Mouse (Mus musculus): ENCODE data around the gene Gm9833. TPM values are rescaled to one million over a fixed set of nuclear protein-coding genes. Genes with fewer than 3 reads are reported as not detected.
"Not testable (repeated sequence)": the region's sequence is repeated elsewhere in the genome, so short reads cannot be mapped to it uniquely, and the experiment has no call there.

Gene Gm9833
- 9.8 and 10.1 TPM in 2 replicates for polyA plus RNA-seq (2016; fragmentation: Nextera tagmentation; extraction: Ambion mirVana)

DNA sequence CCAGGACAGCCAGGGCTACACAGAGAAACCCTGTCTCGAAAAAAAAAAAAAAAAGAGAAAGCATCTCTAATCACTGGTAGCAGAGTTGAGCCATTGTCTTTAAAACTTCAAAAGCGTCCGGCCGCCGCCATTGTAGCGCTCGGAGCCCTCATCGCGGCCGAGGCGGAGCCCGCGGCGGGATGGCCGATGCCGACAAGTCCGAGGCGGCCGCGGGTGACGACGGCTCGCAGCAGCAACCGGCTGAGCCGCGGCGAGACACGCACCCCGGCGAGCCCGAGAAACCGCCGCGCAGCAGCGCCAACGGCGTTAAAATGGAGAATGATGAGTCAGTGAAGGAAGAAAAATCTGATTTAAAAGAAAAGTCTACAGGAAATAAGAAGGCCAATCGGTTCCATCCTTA lies at the start of gene Gm9833:
Gm9833 (plus strand) TSS at position 117 of the 400 bp plus-strand sequence.
- 0 out of 2 replicates have a peak, but pooled peaks have one; percentile 63 for ATAC-seq (ENCODE audit: low FRiP score, low read depth)
- H3K4me3 ChIP-seq: not testable (repeated sequence)

DNA sequence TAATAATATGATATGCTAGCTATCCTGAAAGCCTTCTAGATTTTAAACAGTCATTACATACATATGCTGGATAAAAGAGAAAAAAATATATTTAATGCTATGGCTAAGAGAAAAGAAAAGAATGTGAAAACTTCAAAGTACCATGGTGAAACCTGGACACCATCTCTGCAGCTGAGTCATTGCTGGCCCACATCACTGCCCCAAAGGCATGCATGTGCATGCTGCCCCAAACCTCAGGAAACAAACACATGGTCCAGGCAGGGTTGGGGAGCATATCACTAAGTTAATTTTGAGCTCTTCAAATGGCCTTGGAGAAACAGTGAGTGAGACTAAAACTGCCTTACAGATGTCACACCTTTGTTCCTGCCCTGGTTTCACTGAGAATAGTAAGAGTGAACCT lies 17.8 kb upstream of the Gm9833 start:
- Histone ChIP-seq H3K4me3 (no peak overlapping the region), H3K27me3 (replicated peaks) (no peaks in the 10 kb centered on the region)
- no peak for ATAC-seq (ENCODE audit: low FRiP score, low read depth)

More for the DNA sequence above, at the start of gene Gm9833:
- 29% methylated on average over 38 of the region's 38 CpGs for WGBS
- H3K27me3 ChIP-seq (replicated peaks); H3K27ac ChIP-seq; H3K9me3 ChIP-seq; H3K9ac ChIP-seq; H3K36me3 ChIP-seq; H3K4me1 ChIP-seq: not testable (repeated sequence)
- peak within 1 kb of the TSS; percentile 38 for H3K4me2 ChIP-seq (replicated peaks)

DNA sequence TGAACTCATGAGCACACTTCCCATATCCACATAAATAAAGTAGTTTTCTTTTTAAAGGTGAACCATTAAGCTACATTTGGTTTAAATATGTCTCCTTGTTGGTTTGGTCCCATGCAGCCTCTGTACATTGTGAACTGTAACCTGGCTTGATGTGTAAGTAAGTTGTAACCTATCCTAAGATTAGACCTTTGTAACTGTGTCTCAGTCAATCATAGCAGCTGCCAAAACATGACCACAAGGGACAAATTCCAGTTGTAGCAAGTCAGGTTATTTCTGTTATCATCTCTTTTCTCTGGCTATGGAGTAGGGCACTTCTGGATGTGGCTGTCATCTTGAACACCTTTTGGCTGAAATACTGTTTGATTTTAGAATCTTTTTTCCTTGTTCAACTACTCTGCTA lies 12.1 kb upstream of the Gm9833 start:
- ATAC-seq (ENCODE audit: low FRiP score, low read depth): no peak
- H3K9me3 ChIP-seq: no peaks in the 10 kb centered on the region
- H3K27me3 ChIP-seq (replicated peaks): no peaks in the 10 kb centered on the region
- no peak overlapping the region for H3K4me3 ChIP-seq
- H3K27ac ChIP-seq: no peak overlapping the region
- no peaks in the 10 kb centered on the region for H3K36me3 ChIP-seq
- H3K4me2 ChIP-seq (replicated peaks): no peak overlapping the region
- no peaks in the 10 kb centered on the region for H3K4me1 ChIP-seq
- H3K9ac ChIP-seq: no peak overlapping the region

More for the DNA sequence above, 17.8 kb upstream of the Gm9833 start:
- H3K27ac ChIP-seq: no peak overlapping the region
- H3K9me3 ChIP-seq: no peaks in the 10 kb centered on the region
- no peaks in the 10 kb centered on the region for H3K36me3 ChIP-seq
- no peak overlapping the region for H3K4me2 ChIP-seq (replicated peaks)
- H3K9ac ChIP-seq: no peak overlapping the region
- H3K4me1 ChIP-seq: no peaks in the 10 kb centered on the region

DNA sequence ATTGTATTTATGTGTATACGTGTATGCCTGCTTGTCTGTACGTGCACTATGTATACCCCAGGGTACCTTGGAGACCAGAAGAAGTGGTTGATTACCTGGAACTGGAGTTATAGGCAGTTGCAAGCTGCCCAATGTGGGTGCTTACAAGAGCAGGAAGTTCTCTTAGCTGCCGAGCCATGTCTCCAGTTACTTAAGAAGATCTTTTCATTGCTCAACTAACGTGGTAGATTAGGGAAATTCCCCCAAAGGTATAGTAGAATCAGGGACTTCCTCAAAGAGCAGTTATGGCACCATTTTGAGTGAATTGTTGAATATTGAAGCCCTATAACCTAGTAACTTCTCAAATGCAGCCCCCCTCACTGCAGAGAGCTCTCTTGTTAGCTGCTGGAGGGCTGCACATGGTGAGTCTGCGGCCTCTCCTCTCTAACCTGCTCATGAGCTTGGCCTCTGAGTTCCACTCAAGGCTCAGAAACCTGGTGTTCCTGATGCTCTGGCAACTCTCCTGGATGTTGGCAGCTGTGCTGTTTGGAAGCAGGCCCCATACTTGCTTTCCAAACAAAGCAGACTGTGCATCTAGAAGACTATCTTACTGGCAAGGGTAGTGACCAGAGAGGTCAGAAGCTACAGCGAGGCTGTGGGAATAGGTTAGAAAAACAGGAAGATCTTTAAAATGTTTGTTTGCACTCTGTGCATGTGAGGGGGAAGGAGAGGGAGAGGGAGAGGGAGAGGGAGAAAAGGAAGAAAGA lies 10.6 kb upstream of the Gm9833 start:
- Histone ChIP-seq H3K27ac (no peak overlapping the region), H3K27me3 (replicated peaks) (no peaks in the 10 kb centered on the region), H3K4me3 (no peak overlapping the region), H3K9ac (no peak overlapping the region), H3K36me3 (no peaks in the 10 kb centered on the region), H3K4me2 (replicated peaks) (no peak overlapping the region), H3K9me3 (no peaks in the 10 kb centered on the region), H3K4me1 (no peaks in the 10 kb centered on the region)
- ATAC-seq (ENCODE audit: low FRiP score, low read depth): no peak
- 86% methylated on average over 6 of the region's 6 CpGs for WGBS

DNA sequence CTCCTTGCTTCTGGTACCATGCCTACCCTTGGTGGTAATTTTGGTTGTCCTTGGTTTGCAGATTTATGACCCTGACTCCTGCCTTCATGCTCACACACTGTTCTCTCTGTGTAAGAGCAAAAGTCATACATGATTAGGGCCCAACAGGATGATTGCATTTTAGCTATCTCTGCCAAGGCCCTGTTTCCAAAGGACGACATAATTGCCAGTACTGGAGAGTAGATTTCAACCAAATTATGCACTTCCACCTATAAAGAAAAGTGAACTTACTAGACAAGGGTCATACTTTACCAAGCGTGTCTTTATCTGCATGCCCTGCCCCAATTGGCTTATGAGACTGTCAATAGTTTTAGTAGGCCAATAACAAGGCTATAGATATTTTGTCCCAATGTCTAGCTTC lies 9.8 kb upstream of the Gm9833 start:
- no peak for ATAC-seq (ENCODE audit: low FRiP score, low read depth)
- Histone ChIP-seq H3K27ac (no peak overlapping the region), H3K9me3 (no peaks in the 10 kb centered on the region), H3K4me3 (no peak overlapping the region), H3K9ac (no peak overlapping the region), H3K27me3 (replicated peaks) (no peaks in the 10 kb centered on the region), H3K4me1 (no peaks in the 10 kb centered on the region), H3K4me2 (replicated peaks) (no peak overlapping the region), H3K36me3 (no peaks in the 10 kb centered on the region)
- 89% methylated on average over 2 of the region's 2 CpGs for WGBS

DNA sequence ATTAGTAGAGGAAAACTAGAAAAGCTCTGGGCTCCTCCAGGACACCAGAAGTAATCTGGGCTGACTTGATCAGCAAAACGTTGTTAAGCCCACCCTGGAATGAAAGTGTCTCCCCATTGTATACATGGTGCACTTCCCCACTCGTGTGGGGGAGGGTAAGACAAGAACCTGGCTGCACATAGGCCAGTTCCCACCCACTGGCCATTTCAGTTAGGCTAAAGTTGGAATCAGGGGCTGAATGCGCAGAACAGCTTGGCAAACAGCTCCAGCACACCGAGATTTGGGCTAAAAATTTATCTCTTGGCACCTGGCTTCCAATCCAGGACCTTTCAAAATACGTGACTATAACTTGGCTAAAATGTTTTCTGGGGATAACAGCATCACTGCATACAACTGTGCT lies 6.6 kb upstream of the Gm9833 start:
- no peak overlapping the region for H3K4me3 ChIP-seq
- H3K9me3 ChIP-seq: no peaks in the 10 kb centered on the region

DNA sequence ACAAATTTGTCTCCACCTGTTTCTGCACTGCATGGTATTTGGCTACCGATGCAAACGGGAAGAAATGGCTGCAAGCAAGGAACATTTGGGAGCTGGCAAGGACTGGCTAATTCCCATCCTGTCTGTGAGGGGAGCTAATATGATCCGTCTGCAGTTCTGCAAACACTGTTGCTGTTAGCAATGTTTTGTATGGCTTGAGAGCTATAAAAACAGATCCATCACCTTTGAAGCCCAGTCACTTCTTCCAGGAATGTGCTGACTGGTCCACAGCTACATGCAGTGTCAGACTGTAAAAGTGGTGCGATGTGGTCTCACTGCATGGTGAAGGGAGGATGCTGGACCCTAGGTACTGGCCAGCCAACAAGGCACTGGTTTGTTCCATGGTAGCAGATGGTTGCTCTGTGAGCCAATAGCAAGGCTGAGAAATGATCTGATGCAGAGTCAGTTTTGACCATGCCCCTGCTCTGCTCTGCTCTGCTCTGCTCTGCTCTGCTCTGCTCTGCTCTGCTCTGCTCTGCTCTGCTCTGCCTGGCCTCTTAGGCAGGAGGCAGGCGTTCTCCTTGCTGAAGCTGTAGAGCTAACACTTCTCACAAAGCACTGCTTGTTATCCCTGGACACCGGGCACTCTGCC lies 5.9 kb upstream of the Gm9833 start:
- Histone ChIP-seq H3K9ac (no peak overlapping the region), H3K4me2 (replicated peaks) (no peak overlapping the region), H3K27me3 (replicated peaks) (0 out of 2 replicates have a peak, but pooled peaks cover 4% of the 10 kb centered on the region), H3K9me3 (no peaks in the 10 kb centered on the region), H3K27ac (no peak overlapping the region), H3K4me1 (no peaks in the 10 kb centered on the region), H3K4me3 (no peak overlapping the region), H3K36me3 (no peaks in the 10 kb centered on the region)
- no peak for ATAC-seq (ENCODE audit: low FRiP score, low read depth)
- 69% methylated on average over 6 of the region's 6 CpGs for whole genome bisulfite sequencing

More for the DNA sequence above, 6.6 kb upstream of the Gm9833 start:
- no peak for ATAC-seq (ENCODE audit: low FRiP score, low read depth)
- H3K36me3 ChIP-seq: no peaks in the 10 kb centered on the region
- no peaks in the 10 kb centered on the region for H3K4me1 ChIP-seq
- H3K27ac ChIP-seq: no peak overlapping the region
- H3K9ac ChIP-seq: no peak overlapping the region
- H3K4me2 ChIP-seq (replicated peaks): no peak overlapping the region
- 79% methylated on average over 5 of the region's 5 CpGs for WGBS
- H3K27me3 ChIP-seq (replicated peaks): no peaks in the 10 kb centered on the region

DNA sequence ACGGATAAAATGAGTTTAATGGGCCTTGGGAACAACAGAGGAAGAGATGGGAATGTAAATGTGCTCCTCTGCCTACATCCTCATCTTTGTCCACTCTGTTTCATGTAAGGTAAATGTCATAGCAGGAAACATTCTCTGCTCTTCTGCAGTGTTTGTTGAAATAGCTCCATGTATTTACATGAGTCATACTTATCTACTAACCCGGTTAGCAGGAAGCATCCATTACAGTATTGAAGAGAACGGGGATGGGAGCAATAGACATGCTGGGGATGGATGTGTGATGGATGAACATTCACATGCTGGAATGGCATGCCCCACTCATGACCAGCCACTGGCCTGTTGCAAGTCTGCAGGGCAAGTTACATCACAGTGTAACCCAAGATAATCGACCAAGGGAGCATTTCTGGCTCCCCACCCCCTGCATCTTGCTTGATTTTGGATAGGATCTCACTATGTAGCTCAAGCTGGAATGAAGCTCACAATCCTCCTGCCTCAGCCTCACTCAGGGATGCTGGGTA lies 5.3 kb upstream of the Gm9833 start:
- Histone ChIP-seq H3K9me3 (no peaks in the 10 kb centered on the region), H3K4me2 (replicated peaks) (no peak overlapping the region), H3K9ac (no peak overlapping the region), H3K27ac (no peak overlapping the region), H3K4me3 (no peak overlapping the region), H3K36me3 (no peaks in the 10 kb centered on the region), H3K4me1 (no peaks in the 10 kb centered on the region), H3K27me3 (replicated peaks) (0 out of 2 replicates have a peak, but pooled peaks cover 4% of the 10 kb centered on the region)
- ATAC-seq (ENCODE audit: low FRiP score, low read depth): no peak
- 71% methylated on average over 4 of the region's 4 CpGs for WGBS

DNA sequence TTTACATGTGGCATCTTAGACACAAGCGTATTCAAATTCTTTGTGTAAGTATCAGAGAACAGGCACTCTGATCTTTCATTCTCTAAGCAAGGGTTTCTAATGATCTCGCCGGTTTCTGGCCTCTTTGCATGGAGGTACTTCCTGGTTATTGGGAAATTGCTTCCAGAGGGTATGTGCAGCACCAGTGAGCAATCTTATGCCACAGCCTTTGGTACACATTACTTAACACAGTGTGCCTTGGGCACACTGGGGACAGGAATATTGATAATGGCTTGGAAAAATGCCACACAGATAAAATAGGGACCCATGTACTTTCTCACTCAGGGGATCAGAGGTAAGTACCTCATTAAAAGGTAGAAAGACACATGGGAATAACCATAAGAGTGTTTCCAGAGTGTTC lies 3.8 kb upstream of the Gm9833 start:
- Histone ChIP-seq H3K36me3 (no peaks in the 10 kb centered on the region), H3K27me3 (replicated peaks) (0 out of 2 replicates have a peak, but pooled peaks cover 4% of the 10 kb centered on the region), H3K9me3 (no peaks in the 10 kb centered on the region), H3K9ac (no peak overlapping the region), H3K4me3 (no peak overlapping the region), H3K4me1 (no peaks in the 10 kb centered on the region), H3K27ac (no peak overlapping the region), H3K4me2 (replicated peaks) (no peak overlapping the region)
- no peak for ATAC-seq (ENCODE audit: low FRiP score, low read depth)
- 90% methylated on average over 3 of the region's 3 CpGs for WGBS

DNA sequence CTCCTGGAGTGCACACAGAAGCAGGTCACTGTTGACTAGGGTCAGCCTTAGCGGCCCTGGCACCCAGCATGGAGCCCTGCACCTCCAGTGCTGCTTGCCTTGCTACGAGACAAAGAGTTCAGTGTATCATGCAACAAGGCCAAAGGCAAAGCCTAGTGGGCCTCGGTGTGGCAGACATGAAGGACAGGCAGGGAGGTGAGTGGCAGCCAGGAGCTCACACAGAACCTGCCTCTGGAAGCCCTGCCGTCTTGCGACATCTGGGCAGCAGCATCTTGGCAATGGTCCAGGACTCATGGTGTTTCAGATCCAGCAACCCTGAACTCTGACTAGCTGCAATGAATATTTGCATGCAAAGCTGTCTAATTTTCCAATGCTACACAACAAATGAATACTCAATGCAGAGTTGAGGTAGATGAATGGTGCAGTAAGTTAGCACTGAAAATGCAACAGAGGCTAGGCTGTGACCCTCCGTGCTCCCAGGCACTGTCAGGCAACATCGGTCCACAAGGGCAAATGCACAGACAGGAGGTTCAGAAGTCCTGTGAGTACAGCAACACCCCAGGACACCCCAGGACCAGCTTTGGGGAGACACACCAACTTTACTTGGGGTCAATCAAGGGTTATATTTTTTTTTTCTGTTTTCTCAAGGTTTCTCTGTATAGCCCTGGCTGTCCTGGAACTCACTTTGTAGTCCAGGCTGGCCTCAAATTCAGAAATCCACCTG lies 2.4 kb upstream of the Gm9833 start:
- no peak for ATAC-seq (ENCODE audit: low FRiP score, low read depth)
- H3K4me3 ChIP-seq: no peak overlapping the region
- H3K27ac ChIP-seq: no peak overlapping the region
- no peaks in the 10 kb centered on the region for H3K4me1 ChIP-seq
- no peak overlapping the region for H3K4me2 ChIP-seq (replicated peaks)
- H3K9ac ChIP-seq: no peak overlapping the region
- WGBS: 77% methylated on average over 7 of the region's 7 CpGs
- H3K36me3 ChIP-seq: no peaks in the 10 kb centered on the region
- H3K27me3 ChIP-seq (replicated peaks): 0 out of 2 replicates have a peak, but pooled peaks cover 4% of the 10 kb centered on the region
- H3K9me3 ChIP-seq: no peaks in the 10 kb centered on the region

DNA sequence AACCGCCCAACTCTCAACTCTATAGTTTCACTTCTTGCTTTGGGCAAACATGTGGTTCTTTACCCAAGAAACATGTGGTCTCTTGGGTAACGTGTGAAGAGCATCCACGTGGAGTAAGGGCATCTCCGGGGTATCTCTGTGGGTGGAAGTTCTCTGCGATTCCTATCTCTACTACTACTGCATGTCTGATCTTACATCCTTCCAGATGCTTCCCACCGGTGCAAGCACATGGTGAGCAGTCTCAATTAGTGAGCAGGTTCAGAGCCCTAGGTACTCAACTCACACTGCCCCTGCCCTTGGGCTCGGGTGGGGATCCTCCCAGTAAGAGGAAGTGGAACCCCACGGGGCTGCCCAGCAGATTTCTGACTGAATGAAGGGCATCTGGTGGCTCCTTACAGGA lies 399 bp upstream of the Gm9833 start:
- WGBS: 92% methylated on average over 8 of the region's 8 CpGs

DNA sequence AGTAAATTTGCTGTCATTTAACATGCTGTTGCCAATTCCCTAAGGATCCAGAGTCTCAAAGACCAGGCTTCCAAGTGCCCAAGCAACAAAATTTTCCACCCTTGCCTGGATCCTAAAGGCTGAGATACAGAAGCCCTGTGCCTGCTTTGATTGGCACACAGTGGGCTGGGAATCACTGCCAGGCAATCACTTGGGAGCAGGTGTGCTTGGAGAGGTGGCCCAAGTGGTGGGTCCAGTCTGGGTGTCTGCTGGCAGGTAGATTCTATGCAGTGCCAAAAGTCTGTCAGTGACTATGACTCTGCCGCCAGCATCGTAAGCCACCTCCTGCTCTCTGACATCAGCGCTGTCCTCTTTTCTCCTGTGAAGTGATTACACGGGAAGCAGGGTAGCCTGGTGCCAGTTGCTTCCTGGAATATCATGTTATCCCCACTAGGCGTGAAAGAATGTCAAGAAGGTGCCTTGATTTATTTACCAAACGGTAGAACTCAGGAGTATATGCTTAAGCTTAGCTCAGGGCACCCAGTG lies 3.8 kb downstream of the Gm9833 start:
- no peaks in the 10 kb centered on the region for H3K36me3 ChIP-seq
- no peak overlapping the region for H3K27ac ChIP-seq
- no peak overlapping the region for H3K9ac ChIP-seq
- no peak overlapping the region for H3K4me2 ChIP-seq (replicated peaks)
- H3K4me3 ChIP-seq: no peak overlapping the region
- H3K27me3 ChIP-seq (replicated peaks): 0 out of 2 replicates have a peak, but pooled peaks cover 2% of the 10 kb centered on the region
- H3K9me3 ChIP-seq: no peaks in the 10 kb centered on the region
- no peak for ATAC-seq (ENCODE audit: low FRiP score, low read depth)
- H3K4me1 ChIP-seq: no peaks in the 10 kb centered on the region
- 83% methylated on average over 6 of the region's 6 CpGs for WGBS

More for the DNA sequence above, 399 bp upstream of the Gm9833 start:
- Histone ChIP-seq H3K9me3 (no peaks in the 10 kb centered on the region), H3K27me3 (replicated peaks) (0 out of 2 replicates have a peak, but pooled peaks cover 4% of the 10 kb centered on the region), H3K27ac (no peak overlapping the region), H3K9ac (no peak overlapping the region), H3K4me1 (no peaks in the 10 kb centered on the region), H3K36me3 (no peaks in the 10 kb centered on the region), H3K4me2 (replicated peaks) (no peak overlapping the region; the same call in 1 of the 2 replicates), H3K4me3 (no peak overlapping the region)
- ATAC-seq (ENCODE audit: low FRiP score, low read depth): no peak; the same call in 1 of the 2 replicates

All from neural tube, embryonic 12.5 days (tissue).